Mouse (Mus musculus): ENCODE measurements at regions not wholly inside any gene's neighbourhood (a gene's known extent, or its start where the extent isn't known, plus 50 kb on each side); places are given as distances from the start of the nearest gene placed in this dataset.

DNA sequence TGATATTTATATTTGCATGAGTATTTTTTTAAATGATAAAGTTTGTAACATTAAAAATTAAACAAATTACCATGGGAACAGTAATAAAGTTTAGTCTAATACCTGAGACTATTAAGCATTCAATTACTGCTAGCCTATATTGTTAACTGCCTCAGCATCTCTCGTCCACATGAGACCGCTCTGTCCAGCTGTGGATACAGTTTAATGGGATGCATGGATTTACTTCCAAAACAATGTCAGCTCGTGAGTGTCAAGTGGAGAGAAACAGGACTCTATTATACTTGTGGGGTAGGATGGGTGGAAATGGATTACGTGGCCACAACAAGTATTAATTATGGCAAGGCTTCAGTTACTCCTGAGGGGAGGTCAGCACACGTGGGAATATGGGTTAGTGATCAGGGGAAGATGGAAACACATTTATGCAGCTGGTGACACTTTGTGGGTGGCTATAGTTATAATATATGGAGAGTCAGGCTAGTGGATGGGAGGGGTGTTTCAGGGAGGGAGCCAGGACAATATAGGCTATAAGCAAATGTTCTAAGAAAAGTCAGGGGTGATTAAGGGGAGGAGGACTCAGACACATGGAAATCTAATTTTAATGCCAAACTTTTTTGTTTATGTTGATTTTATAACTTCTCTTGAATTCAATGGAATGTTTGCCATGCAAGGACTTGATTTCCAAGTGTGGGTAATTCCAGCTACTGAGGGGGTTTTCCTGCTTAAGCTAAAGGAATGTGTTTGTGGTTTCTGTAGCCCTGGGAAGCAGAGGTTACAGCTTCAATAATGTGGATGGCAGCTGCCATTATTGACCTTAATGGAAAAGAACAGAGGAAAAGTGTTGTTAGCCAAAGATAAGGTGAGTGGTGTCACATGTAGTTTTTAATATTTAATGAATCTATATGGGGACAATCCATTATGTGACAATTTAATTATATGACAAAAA lies 384.0 kb upstream of the Robo2 start:
- TF ChIP-seq CTCF (conservative IDR thresholded peaks at IDR 0.05; ENCODE audit: insufficient read depth, insufficient read length, low read depth, low read length) (no peak), POLR2A (IDR thresholded peaks at IDR 0.05; ENCODE audit: low read depth, low read length) (no peak)
